Mouse (Mus musculus) heart, postnatal 25 days (tissue): Measurements from ENCODE around the gene Syt9. TPM values are rescaled to one million over a fixed set of nuclear protein-coding genes. Genes with fewer than 3 reads are reported as not detected.

Source experiments
- DNase-seq: peaks from one replicate; pipeline ENCODE4 v3.0.0; 2022; ENCODE audit warnings: low spot score
- intact Hi-C: fragments of 180-260 bp; cut with DNase I; formaldehyde crosslinking; loops from one replicate; pipeline ENCODE4 v1.15.1; 2025
- total RNA-seq, 2 experiments: library from RNA; stranded (reverse); gene quantifications; 2 replicates each; pipeline ENCODE4 v1.2.3; 2021

Syt9 gene
- total RNA-seq = under 1 TPM in 1 of 2 experiments, not detected in 1; 0.08 TPM

DNA sequence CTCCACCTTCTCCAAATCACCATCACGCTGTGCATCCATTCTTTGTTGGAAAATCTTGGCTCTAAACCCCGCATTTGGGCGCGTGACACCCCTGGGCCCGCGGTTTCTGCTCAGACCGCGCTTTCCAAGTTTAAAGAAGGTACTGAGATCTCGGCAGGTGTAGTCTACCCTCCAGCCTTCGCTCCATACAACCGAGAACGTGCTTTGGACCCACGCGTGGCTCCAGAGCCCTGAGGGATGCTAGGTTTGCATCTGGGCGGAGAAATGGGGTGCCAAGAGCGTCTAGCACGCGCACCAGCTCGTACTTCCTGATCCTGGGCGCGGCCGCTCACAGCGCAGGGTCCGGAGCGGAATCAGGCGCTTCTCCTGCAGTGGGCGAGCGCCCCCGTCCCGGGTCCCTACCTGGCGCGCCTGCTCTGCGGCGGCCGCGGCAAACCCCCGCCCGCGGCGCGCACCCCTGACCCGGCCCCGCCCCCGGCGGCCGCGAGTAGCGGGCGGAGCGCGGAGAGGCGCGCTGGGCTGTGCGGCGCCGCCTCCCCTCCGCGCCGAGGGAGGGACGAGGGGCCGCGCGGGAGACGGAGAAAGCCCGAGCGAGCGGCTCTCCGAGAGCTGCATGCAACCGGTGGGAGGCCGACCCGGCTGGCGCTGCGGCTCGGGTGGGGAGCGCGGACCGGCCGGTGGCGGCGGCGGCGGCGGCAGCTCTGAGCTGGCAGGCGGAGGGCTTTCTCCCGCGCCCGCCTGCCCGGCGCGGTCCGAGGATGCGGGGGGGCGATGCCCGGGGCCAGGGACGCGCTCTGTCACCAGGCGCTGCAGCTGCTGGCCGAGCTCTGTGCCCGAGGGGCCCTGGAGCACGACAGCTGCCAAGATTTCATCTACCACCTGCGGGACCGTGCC lies at the start of gene Syt9:
Gene Syt9, plus strand, starts transcription at position 497 of the 894 bp plus-strand sequence.
- no peak for DNase-seq
- intact Hi-C loops = no loop called here

DNA sequence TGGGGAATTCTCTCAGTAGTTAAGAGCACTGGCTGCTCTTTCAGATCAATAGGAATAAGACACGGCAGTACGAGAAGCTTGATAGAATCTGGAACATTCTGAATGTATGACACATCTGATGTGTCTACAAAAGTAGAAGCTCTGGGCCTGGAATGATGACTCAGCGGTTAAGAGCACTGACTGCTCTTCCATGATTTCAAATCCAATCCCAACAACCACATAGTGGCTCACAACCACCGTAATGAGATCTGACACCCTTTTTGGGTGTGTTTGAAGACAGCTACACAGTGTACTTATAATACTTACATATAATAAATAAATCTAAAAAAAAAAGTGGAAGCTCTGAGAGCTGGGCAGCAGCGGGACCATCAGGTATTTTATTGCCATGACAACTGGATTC lies 31.5 kb upstream of the Syt9 start:
- intact Hi-C loops = no loop called here
- no peak for DNase-seq

DNA sequence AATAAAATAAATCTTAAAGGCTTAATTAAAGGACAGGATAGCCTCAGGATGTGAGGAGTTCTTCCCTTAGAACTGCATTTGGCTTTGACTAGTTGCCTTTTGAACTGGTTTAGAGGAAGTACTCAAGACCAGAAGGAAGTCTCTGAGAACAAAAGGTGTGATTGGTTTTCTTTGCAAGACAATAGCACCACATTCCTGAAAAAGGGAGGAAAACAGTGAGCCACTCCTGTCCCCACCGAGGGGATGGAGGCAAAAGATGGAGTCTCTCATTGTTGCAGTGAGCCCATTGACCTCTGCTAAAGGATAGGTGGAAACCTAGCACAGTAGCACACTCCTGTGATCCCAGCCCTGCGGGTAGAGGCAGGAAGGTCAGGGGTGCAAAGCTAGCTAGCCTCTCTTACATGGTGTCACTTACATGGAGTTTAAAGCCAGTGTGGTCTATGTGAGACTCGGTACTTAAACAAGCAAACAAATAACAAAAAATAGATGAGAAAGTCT lies 30.9 kb upstream of the Syt9 start:
- intact Hi-C loops = no loop called here
- no peak for DNase-seq

DNA sequence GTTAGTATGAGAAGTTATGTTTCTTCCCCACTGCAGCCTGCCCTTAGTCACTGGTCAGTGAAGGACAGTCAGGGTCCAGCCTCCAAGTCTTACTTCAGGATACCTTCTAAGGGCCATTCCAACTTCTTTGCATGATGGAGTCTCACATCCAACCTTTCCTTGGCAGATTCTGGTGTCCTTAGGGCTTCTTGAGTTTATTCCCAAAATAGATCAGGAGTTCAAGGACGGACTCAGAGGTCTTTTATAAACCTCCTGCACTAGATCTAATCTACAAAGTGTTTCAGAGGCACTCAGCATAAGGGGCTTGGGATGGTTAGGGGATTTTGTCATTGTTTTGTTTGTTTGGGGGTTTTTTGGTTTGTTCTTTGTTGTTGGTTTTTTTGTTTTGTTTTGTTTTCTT lies 30.3 kb upstream of the Syt9 start:
- no peak for DNase-seq
- intact Hi-C loops = no loop called here

DNA sequence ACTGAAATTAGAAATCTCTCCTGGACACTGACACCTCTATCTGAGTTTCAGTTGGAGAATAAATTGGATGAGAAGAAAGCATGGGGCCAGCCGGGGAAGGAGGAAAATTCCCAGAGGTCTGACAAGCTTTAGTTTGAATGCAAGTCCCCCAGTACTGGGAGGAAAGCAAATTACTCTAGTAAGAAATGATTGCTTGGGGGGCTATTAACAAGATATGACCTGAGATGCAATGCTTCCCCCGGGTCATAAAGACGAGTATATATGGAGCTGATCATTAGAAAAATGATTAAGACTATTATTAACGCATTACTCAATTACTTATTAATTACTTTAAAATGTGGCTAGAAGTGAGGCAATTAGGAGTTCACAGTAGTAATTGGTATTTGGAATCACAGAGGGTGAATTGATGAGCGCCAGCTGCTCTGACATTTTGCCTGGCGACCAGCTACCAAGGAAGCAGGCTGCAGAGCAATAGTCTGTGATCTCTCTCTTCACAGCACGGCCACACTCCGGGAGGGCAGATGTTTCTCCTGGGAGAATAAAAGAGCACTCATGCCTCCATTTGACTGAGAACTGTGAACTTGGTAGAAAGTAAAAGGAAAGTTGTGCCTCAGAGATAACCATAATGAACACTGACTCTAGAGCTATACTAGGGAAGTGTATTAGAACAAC lies 28.9 kb upstream of the Syt9 start:
- DNase-seq = no peak
- intact Hi-C loops = no loop called here

DNA sequence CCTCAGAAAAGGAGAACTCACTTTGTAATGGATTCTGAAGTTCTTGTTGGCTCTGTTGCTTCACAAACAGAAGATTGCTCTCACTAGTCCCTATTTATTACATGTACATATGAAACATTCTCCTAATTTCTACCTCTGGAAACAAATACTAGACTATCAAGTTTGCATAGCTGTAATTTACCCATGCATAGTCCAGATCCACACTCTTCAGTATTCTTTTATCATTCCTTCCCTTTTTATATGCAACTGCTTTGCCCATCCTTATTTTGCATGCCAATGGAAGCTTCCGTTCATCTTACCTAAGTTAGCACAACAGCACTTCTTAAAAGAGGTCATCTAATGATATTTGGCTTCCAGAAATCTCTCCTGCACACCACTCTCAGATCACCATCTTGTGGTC lies 21.3 kb upstream of the Syt9 start:
- no peak for DNase-seq
- intact Hi-C loops = no loop called here

DNA sequence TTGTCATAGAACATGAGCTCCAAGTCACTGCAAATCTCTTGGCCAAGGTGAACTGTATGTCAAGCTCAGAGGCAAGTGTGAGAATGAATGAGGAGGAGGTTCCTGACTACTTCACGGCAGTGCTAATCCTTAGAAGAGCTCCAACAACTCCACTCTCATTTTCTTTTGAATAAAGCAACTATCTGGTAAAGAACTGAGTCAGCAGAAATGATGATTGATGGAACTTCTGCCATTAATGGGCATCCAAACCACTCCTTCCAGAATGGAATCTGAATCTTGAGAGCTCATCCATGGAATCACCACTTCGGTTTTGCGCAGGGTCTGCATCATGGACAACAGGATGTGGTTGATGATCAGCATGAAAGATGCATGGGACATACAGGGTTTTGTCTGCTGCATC lies 8.4 kb upstream of the Syt9 start:
- no peak for DNase-seq
- intact Hi-C loops = no loop called here

DNA sequence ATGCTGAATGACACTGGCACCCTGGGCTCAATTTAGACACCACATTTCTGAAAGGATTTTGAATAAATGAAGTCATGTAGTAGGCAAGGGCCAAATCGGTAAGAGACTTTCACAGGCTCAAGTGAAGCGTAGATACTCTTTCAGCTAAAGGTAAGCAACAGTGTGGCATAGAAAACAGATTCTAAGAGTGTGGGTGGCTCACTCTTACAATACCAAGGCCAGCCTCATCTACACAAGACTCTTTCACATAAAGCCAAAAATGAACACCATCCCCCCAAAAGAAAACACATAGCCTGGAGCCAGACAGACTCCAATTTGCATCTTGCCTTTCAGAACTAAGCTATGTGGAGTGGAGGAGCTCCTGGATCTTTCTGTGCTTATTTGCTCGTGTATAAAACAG lies 7.9 kb upstream of the Syt9 start:
- intact Hi-C loops = no loop called here
- DNase-seq = no peak

DNA sequence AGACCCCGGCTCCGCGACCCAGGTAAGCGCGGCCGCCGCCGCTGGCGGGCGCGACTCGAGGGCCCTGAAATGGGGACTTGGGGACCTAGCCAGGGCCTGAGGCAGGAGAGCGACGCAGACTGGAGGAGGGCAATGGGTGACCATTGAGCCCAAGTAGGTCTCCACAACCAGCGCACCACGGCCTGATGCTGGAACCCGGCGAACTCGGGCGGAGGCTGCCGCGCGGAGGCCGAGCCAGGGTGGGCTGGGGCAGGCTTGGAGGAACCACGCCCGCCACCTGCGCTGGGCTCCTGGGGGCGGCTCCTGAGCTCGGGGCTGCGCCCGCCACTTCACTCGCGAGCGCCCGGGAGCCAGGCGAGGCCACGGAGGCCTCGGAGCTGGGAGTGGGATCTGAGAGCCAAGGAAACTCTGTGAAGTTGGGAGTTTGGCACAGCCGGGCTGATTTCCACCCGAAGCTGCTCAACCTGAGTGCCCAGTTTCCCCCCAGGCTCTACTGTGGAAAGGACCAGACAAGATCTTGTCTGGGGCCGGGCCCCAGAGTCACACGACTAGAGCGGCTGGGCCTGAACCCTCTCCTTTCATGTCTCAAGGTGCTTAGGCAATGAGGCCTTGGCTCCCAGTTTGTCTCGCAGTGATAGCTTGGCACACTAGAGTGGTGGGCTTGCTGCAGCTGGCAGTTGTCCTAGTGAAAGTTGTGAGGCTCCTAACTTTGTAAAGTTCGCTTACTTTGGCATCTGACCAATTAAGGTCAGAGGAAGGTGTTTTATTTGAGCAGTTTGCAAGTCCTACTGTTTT lies 795 bp downstream of the Syt9 start:
- intact Hi-C loops = no loop called here
- DNase-seq = no peak

DNA sequence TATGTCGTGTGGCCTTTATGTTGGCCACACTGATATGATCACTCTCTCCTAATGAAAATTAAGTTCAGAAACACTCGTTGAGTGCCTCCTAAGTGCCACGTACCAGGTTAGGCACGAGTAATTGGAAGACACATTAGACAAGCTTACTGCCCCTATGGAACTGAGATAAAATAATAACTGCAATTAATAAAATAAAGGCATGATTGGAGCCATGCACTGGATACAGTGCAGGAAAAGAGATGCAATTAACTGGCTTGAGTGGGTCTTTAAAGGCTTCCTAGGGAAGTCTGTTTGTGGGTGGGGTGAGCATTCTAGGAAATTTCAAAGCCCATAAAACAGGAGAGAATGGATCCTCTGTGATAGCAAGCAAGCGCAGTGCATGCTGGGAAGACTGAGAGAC lies 10.0 kb downstream of the Syt9 start:
- intact Hi-C loops = no loop called here
- DNase-seq = no peak

DNA sequence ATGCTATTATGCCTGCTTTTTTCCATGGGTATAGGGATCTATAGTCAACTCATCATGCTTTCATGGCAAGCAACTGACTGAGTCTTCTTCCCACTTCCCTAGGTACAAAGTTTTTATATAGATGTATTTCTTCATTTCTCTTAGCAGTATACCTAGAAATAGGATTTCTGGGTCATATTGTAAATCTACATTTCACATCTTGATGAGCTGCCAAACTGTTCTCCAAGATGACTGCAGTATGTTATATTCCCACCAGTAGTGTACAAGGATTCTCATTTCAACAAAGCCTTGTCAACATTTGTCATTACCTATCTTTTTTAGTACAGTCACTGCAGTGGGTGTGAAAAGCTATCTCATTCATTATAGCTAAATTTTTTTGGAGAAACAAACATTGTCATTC lies 19.1 kb downstream of the Syt9 start:
- intact Hi-C loops = no loop called here
- DNase-seq = no peak

DNA sequence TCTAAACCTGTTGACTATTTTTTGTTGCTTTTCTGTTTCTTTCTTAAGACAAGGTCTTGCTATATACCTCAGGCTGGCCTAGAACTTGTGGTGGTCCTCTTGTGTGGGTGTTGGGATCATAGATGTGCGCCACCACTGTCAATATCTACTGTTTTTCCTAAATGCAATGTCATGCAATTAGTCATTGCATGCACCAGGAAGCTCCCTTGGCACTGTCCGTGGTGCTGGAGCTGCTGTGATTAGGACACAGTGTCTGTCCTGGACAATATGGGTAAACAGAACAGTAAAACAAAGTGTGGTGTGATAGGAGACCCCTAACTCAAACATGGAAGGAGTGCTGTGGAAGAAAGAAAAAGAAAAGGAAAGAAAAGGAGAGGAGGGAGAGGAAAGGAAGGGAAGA lies 22.2 kb downstream of the Syt9 start:
- intact Hi-C loops = no loop called here
- no peak for DNase-seq

DNA sequence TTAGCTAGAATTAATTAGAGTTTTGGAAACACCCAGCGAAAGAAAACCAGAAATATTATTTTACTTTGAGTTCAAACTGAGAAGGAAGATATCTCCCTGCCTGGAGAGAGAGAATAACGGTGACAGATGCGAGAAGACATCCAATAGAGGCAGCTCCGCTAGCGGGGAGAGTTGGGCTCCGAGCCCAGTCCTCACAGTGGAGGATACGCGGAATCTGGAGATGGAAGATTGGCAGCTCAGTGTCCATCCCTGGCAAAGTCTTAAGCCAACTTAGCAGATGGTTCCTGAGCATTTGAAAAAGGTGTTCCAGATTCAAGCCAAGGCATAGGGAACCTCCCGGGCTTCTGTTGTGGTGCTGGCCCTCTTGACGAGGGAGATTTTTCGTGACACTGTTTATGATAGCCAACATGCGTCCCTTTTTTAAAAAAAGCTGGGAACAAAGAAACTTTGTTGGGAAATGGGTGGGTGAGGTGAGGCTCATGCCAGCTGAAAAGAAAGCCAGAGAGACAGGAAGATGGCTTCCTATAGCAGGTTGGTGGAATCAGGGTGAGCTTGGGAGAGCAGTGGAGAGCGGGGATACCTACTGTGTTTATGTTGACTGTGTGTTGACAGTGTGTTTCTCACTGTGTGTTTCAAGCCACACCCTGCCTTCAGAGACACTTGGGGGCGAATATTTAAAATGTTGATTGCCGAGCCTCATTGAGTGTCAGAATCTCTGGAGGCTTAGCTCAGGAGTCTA lies 29.7 kb downstream of the Syt9 start:
- intact Hi-C loops = no loop called here
- no peak for DNase-seq

DNA sequence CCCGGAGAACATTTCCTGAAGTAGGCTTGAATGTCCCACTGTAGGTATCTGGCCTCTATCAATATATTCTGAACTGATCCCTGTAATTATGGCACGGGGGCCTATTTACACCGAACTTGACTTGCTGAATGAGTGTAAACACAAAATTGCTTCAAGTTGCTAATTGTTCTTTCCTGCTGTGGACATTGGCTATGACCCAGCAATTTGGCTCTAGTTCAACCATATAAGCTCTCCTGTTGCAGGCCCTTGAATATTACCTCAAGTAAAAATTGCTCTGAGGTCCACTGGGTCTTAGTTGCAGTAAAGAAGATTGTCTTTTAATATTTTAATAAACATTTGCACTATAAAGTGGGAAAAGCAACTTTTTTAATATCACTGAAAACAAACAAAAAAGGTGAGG lies 32.7 kb downstream of the Syt9 start:
- intact Hi-C loops = no loop called here

DNA sequence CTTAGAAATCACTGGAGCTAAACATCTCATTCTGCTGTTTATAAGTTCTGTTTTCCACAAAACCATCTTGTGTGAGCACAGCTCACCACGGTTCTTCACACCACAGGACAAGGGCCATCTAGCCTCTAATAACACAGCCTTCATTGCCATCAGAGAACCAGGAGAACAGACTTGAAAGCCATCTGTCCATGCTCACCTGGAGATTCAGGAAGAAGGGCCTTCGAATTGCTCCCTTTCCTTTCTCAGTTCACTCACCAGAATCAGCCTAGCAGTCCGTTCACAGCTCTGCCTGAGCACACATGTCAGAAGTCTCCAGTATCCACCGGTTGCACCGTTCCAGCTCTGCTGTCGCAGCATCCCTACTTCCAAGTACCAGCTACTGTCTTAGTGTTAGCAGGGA lies 44.4 kb downstream of the Syt9 start:
- no peak for DNase-seq
- intact Hi-C loops = no loop called here

More for the DNA sequence above, 32.7 kb downstream of the Syt9 start:
- DNase-seq = no peak

DNA sequence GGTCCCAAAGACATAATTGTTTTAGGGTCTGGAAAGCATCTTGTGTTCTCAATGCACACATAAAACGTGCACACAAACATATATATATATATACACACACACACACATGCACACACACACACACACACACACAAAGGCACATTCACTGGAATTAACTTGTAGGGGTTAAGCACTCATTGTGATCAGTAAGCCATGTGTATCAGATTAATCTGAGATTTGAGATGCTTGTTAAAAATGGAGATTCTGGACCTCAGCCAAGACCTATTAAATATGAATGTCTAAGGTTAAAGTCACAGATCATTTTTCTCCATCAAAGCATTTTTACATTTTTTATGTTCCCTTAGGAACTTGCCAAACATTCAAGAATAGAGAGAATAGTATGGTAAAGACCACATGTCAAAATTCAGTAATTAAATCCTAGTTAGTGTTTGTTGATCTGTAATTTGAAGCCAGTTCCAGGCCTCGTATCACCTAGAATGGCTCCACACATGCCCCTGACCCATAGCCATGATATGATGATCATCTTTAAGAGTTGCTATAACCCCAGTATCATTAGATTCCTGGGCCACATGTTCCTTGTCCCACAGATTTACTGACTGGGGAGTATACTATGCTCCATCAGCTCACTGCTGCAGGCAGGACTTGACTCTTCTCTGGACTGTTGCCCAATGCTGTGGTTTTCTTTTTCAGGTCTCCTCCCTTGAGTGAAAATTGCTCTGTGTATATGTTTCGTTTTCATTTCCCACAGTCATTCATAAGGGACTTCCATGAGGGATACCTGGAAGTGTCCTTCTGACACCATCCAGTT lies 46.7 kb downstream of the Syt9 start:
- intact Hi-C loops = no loop called here
- no peak for DNase-seq

DNA sequence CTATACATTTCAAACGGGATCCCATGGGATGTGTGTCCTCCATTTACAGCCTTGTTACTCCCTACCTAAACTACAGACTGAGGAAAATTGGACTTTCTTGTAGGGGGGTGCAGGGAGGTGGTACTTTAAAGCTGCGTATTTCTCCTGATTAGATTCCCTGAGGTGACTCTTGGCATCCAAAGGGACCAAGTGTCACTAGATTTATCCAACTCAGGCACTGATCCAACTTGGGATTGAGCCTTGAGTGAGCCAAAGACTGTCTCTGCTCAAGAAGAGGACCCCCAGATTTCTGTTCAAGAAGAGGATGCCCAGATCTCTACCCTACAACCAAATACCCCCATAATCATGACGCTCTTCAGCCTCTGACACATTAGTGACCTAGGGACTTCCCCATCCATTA lies 66.9 kb downstream of the Syt9 start:
- no peak for DNase-seq
- intact Hi-C loops = no loop called here

DNA sequence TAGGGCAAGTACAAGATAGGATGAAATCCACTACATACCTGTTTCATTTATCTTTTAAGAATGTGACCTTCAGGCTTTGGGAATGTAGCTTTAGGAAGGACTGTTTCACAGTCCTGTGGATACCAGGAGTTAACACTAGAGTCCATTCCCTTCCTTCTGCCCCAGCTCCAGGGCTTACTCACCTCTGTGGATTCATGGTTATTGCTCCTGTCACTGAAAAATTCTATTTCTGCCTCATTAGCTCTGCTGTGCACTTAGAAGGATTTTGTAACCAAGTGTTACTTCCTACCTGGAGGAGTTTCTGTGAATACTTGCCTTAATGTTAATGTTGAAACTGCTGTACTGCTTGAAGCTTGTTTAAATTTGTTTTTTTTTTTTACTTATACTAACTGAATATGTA lies 74.1 kb downstream of the Syt9 start:
- DNase-seq = no peak
- intact Hi-C loops = no loop called here

DNA sequence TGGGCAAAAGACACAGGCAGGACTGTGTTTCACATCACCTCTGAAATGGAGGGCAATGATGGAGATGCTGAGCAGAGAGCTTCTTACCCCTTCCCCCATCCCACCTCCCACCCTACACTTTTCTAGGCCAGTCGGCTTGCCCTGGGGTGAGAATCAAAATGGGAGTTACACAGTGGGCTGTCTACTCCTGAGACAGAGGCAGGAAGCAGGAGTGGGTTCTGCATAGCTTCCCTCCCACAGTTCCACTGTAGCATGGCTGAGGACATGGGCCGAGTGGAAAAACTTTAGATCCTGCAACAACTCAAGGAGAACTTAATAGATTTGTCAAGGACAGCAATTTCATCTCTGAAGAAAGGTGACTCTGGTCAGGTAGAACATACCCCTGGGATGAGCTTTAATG lies 84.1 kb downstream of the Syt9 start:
- intact Hi-C loops = no loop called here
- no peak for DNase-seq
